Mouse (Mus musculus) thymus, adult 2 months (tissue): ENCODE data around the gene Gm49354. TPM values are rescaled to one million over a fixed set of nuclear protein-coding genes. Genes with fewer than 3 reads are reported as not detected.
A peak's percentile ranks its signal among the peaks of the same experiment; 100 is the strongest.

Experiments used
- DNase-seq: peaks from one replicate; pipeline ENCODE4 v3.0.0; 2021
- H3K27ac ChIP-seq: fragments of 200-500 bp; 2 replicates; pipeline ENCODE4 v1.5.1; 2012; ENCODE audit warnings: low read length, control low read depth; ENCODE audit not compliant: control insufficient read depth, insufficient read depth
- H3K27me3 ChIP-seq: fragments of 200-500 bp; 2 replicates; pipeline ENCODE4 v1.6.1; 2012; ENCODE audit warnings: mild to moderate bottlenecking, low read length, moderate library complexity, mixed read lengths; ENCODE audit not compliant: control insufficient read depth, insufficient read depth
- H3K36me3 ChIP-seq: fragments of 200-500 bp; 2 replicates; pipeline ENCODE4 v1.6.1; 2012; ENCODE audit warnings: mild to moderate bottlenecking, low read length, moderate library complexity; ENCODE audit not compliant: control insufficient read depth, insufficient read depth
- H3K4me1 ChIP-seq: fragments of 200-500 bp; replicated peaks from 2 replicates; pipeline ENCODE4 v1.6.1; 2012; ENCODE audit warnings: low read length; ENCODE audit not compliant: control insufficient read depth, insufficient read depth
- H3K4me3 ChIP-seq: fragments of 200-500 bp; 2 replicates; pipeline ENCODE4 v1.5.1; 2012; ENCODE audit warnings: mild to moderate bottlenecking, low read length, control low read depth, moderate library complexity; ENCODE audit not compliant: control insufficient read depth, insufficient read depth
- CTCF ChIP-seq: fragments of 200-500 bp; IDR thresholded peaks from 2 replicates; pipeline ENCODE4 v1.5.1; 2012; ENCODE audit warnings: mild to moderate bottlenecking, control low read depth, low read length, moderate library complexity, borderline replicate concordance; ENCODE audit not compliant: control insufficient read depth, poor library complexity, insufficient read depth; ENCODE audit errors: extremely low read depth
- POLR2A ChIP-seq: fragments of 200-500 bp; IDR thresholded peaks from 2 replicates; pipeline ENCODE4 v1.6.1; 2012; ENCODE audit warnings: mild to moderate bottlenecking, low read length, control low read depth, moderate library complexity; ENCODE audit not compliant: control insufficient read depth, poor library complexity, insufficient read depth; ENCODE audit errors: extremely low read depth
- WGBS: fragments of 180-500 bp; shearing (Covaris S2); methylation state at CpG from one replicate; pipeline ENCODE4 v1.1.7; 2018; 5-methylcytosine and 5-hydroxymethylcytosine counted together
- polyA plus RNA-seq: library from polyadenylated mRNA; depleted of rRNA; stranded (reverse); fragments of >200 nt; gene quantifications from 2 replicates; pipeline ENCODE4 v1.2.3, GENCODE M21; 2012

Gm49354 gene
- polyA plus RNA-seq, 1 experiment, result not detected

GRCm38 (mm10) chr13:59750310-59750709, 31.7 kb downstream of the Gm49354 start:
- Histone ChIP-seq H3K27ac (no peak overlapping the region), H3K4me1 (peaks cover 6% of the 10 kb centered on the region), H3K27me3 (no peaks in the 10 kb centered on the region), H3K36me3 (no peaks in the 10 kb centered on the region), H3K4me3 (no peak overlapping the region)
- no peak for DNase-seq
- no peak for TF ChIP-seq CTCF
- TF ChIP-seq POLR2A, result no peak
- 93% methylated on average over 12 of the region's 12 CpGs for WGBS

GRCm38 (mm10) chr13:59746711-59747110, 35.3 kb downstream of the Gm49354 start, which contains the start of gene 1700014D04Rik:
Gene 1700014D04Rik (minus strand): TSS chr13:59746752.
- Histone ChIP-seq H3K4me3 (no peak within 1 kb of the TSS), H3K27me3 (no peaks in the 10 kb centered on the region), H3K27ac (no peak within 1 kb of the TSS), H3K4me1 (peaks cover 6% of the 10 kb centered on the region), H3K36me3 (no peaks in the 10 kb centered on the region)
- 94% methylated on average over 9 of the region's 9 CpGs for WGBS
- DNase-seq, result no peak
- TF ChIP-seq POLR2A, result no peak
- TF ChIP-seq CTCF, result no peak

GRCm38 (mm10) chr13:59746164-59746563, 35.9 kb downstream of the Gm49354 start:
- Histone ChIP-seq H3K36me3 (no peaks in the 10 kb centered on the region), H3K27me3 (no peaks in the 10 kb centered on the region), H3K4me1 (peaks cover 6% of the 10 kb centered on the region), H3K27ac (no peak overlapping the region), H3K4me3 (no peak overlapping the region)
- 95% methylated on average over 6 of the region's 6 CpGs for WGBS
- DNase-seq, result no peak
- TF ChIP-seq CTCF (no peak), POLR2A (no peak)

- H3K27me3 ChIP-seq, result no peaks in the 10 kb centered on the region
- no peak for DNase-seq
- 44% methylated on average over 6 of the region's 6 CpGs for WGBS
- H3K36me3 ChIP-seq, result no peaks in the 10 kb centered on the region
- TF ChIP-seq POLR2A, result no peak
- no peak for TF ChIP-seq CTCF
- peaks cover 3% of the 10 kb centered on the region; the same call in 1 of the 2 replicates for H3K4me1 ChIP-seq
- no peak overlapping the region for H3K4me3 ChIP-seq
- no peak overlapping the region for H3K27ac ChIP-seq
Observed at GRCm38 (mm10) chr13:59745462-59745861, 36.6 kb downstream of the Gm49354 start.

- 45% methylated on average over 10 of the region's 10 CpGs for WGBS
- peak; percentile 19 for DNase-seq
Observed at GRCm38 (mm10) chr13:59741697-59742096, 40.3 kb downstream of the Gm49354 start.

GRCm38 (mm10) chr13:59741096-59741495, 40.9 kb downstream of the Gm49354 start:
- H3K4me1 ChIP-seq, result peaks cover 3% of the 10 kb centered on the region; the same call in 1 of the 2 replicates
- no peak overlapping the region for H3K4me3 ChIP-seq
- H3K27ac ChIP-seq, result no peak overlapping the region
- H3K36me3 ChIP-seq, result no peaks in the 10 kb centered on the region
- H3K27me3 ChIP-seq, result no peaks in the 10 kb centered on the region
- no peak for DNase-seq
- no peak for TF ChIP-seq POLR2A
- no peak for TF ChIP-seq CTCF
- WGBS, result 92% methylated on average over 11 of the region's 11 CpGs

More at GRCm38 (mm10) chr13:59741697-59742096, 40.3 kb downstream of the Gm49354 start:
- no peak overlapping the region for H3K27ac ChIP-seq
- H3K4me3 ChIP-seq, result no peak overlapping the region
- no peaks in the 10 kb centered on the region for H3K36me3 ChIP-seq
- TF ChIP-seq POLR2A (no peak), CTCF (no peak)
- H3K27me3 ChIP-seq, result no peaks in the 10 kb centered on the region
- H3K4me1 ChIP-seq, result peaks cover 3% of the 10 kb centered on the region; the same call in 1 of the 2 replicates

GRCm38 (mm10) chr13:59739397-59739796, 42.6 kb downstream of the Gm49354 start:
- Histone ChIP-seq H3K27me3 (no peaks in the 10 kb centered on the region), H3K4me3 (no peak overlapping the region), H3K4me1 (no peaks in the 10 kb centered on the region), H3K27ac (no peak overlapping the region), H3K36me3 (no peaks in the 10 kb centered on the region)
- WGBS, result 92% methylated on average over 4 of the region's 4 CpGs
- no peak for DNase-seq
- TF ChIP-seq POLR2A, result no peak
